Mouse (Mus musculus) heart, postnatal 0 days (tissue): ENCODE data around the gene Xirp1. TPM values are rescaled to one million over a fixed set of nuclear protein-coding genes. Genes with fewer than 3 reads are reported as not detected.

Experiments used
- ATAC-seq: fragments of 200-750 bp; cut with Nextera tagmentation; 2 replicates; pipeline ENCODE4 v1.8.0; 2017; ENCODE audit warnings: low read depth, moderate number of reproducible peaks, moderate library complexity; ENCODE audit not compliant: insufficient read depth
- DNase-seq: peaks from one replicate; pipeline ENCODE4 v3.0.0-alpha.2; 2016; ENCODE audit warnings: low spot score
- H3K27ac ChIP-seq: fragments of 300-500 bp; sonication (generic); 2 replicates; pipeline ENCODE4 v1.5.1; 2014; ENCODE audit warnings: low read depth, mild to moderate bottlenecking
- H3K27me3 ChIP-seq: fragments of 300-500 bp; sonication (generic); 2 replicates; pipeline ENCODE4 v1.6.1; 2014; ENCODE audit warnings: low read length, mixed read lengths; ENCODE audit not compliant: control insufficient read depth, insufficient read depth
- H3K36me3 ChIP-seq: fragments of 300-500 bp; sonication (generic); replicated peaks from 2 replicates; pipeline ENCODE4 v1.6.1; 2014; ENCODE audit warnings: low read length, mixed read lengths; ENCODE audit not compliant: control insufficient read depth, insufficient read depth
- H3K4me1 ChIP-seq: fragments of 300-500 bp; sonication (generic); 2 replicates; pipeline ENCODE4 v1.6.1; 2014; ENCODE audit warnings: antibody characterized with exemption; ENCODE audit not compliant: control insufficient read depth, insufficient read depth
- H3K4me2 ChIP-seq: fragments of 300-500 bp; sonication (generic); 2 replicates; pipeline ENCODE4 v1.6.1; 2014; ENCODE audit warnings: low read depth, mild to moderate bottlenecking, low read length, moderate library complexity
- H3K4me3 ChIP-seq: fragments of 300-500 bp; sonication (generic); 2 replicates; pipeline ENCODE4 v1.5.1; 2014; ENCODE audit warnings: low read depth, low read length
- H3K9ac ChIP-seq: fragments of 300-500 bp; sonication (generic); replicated peaks from 2 replicates; pipeline ENCODE4 v1.6.1; 2014; ENCODE audit warnings: low read depth, low read length, mixed read lengths
- H3K9me3 ChIP-seq: fragments of 300-500 bp; sonication (generic); replicated peaks from 2 replicates; pipeline ENCODE4 v1.6.1; 2016; ENCODE audit warnings: low read length; ENCODE audit not compliant: control insufficient read depth
- CTCF ChIP-seq: IDR thresholded peaks from 2 replicates; pipeline ENCODE4 v1.5.1; 2016; ENCODE audit warnings: antibody characterized with exemption, control low read depth, low read depth
- EP300 ChIP-seq: IDR thresholded peaks from 2 replicates; pipeline ENCODE4 v1.6.1; 2016; ENCODE audit warnings: antibody characterized with exemption, low read depth
- WGBS: fragments of 180-500 bp; shearing (Covaris S2); extraction: QIAGEN DNeasy Blood & Tissue Kit; methylation state at CpG from one replicate; pipeline ENCODE4 v1.1.7; 2014; 5-methylcytosine and 5-hydroxymethylcytosine counted together
- polyA plus RNA-seq: library from polyadenylated mRNA; unstranded; fragments of >200 nt; fragmentation: Nextera tagmentation; extraction: Ambion mirVana; gene quantifications from 2 replicates; pipeline ENCODE4 v1.2.1, GENCODE M21; 2015
- total RNA-seq: library from RNA; depleted of rRNA; stranded (reverse); fragments of >200 nt; gene quantifications from 2 replicates; pipeline ENCODE4 v1.2.3, GENCODE M21; 2014; ENCODE audit warnings: low replicate concordance

Xirp1 gene
- total and polyA plus RNA-seq, 2 experiments from 2014 or later: 45.1 to 140 TPM

GRCm38 (mm10) chr9:120029880-120030279, 6.5 kb upstream of the Xirp1 start:
- TF ChIP-seq EP300 (no peak), CTCF (no peak)
- Histone ChIP-seq H3K4me3 (no peak overlapping the region), H3K4me1 (peaks cover 16% of the 10 kb centered on the region; the same call in 1 of the 2 replicates), H3K9ac (no peak overlapping the region), H3K36me3 (no peaks in the 10 kb centered on the region), H3K4me2 (no peak overlapping the region), H3K27me3 (no peaks in the 10 kb centered on the region), H3K9me3 (no peaks in the 10 kb centered on the region), H3K27ac (no peak overlapping the region)
- ATAC-seq (no peak), DNase-seq (no peak)
- WGBS: 80% methylated on average over 6 of the region's 6 CpGs

DNA sequence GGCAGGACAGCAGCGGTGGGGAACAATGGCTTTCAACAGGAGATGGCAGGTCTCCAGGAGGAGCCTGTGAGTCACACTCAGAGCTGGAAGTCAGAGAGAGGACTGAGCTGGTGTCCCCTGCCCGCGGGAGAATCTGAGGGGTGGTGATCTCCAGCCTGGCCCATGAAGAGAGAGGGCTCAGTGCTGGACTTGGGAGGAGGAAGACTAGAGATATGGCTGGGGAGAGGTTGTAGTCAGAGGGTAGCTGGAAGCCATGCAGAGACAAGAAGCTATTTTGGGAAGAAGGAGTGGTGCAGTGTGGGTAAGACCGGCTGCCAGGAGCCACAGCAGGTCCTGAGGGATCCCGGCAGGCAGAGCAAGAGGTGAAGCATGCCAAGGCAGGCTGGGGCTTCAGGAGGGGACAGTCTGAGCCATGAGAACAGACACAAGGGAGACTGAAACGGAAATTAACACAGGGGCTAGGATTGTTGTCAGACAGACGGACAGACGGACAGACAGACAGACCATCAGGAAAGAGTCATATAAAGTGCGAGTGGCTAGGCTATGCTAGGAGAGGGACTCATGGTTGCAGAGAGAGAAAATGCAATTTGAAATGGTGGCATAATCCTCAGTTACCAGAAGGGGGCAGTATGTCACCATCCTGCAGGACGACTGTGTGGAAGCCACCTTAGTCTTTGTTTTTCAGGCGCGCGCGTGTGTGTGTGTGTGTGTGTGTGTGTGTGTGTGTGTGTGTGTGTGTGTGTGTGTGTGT, 4.2 kb upstream of the Xirp1 start:
- H3K27ac ChIP-seq: peak overlapping the region; percentile 96
- no peaks in the 10 kb centered on the region for H3K36me3 ChIP-seq
- H3K9ac ChIP-seq: 0 out of 2 replicates have a peak overlapping the region, but pooled peaks have one; percentile 18
- peak overlapping the region; percentile 55 for H3K4me2 ChIP-seq
- DNase-seq (peak; percentile 94), ATAC-seq (peak; percentile 83)
- no peaks in the 10 kb centered on the region for H3K9me3 ChIP-seq
- peak overlapping the region; percentile 19; the same call in 1 of the 2 replicates for H3K4me3 ChIP-seq
- no peaks in the 10 kb centered on the region for H3K27me3 ChIP-seq
- 3% methylated on average over 14 of the region's 14 CpGs for WGBS
- H3K4me1 ChIP-seq: peaks cover 22% of the 10 kb centered on the region
- TF ChIP-seq EP300: no peak
- peak; percentile 96 for TF ChIP-seq CTCF

DNA sequence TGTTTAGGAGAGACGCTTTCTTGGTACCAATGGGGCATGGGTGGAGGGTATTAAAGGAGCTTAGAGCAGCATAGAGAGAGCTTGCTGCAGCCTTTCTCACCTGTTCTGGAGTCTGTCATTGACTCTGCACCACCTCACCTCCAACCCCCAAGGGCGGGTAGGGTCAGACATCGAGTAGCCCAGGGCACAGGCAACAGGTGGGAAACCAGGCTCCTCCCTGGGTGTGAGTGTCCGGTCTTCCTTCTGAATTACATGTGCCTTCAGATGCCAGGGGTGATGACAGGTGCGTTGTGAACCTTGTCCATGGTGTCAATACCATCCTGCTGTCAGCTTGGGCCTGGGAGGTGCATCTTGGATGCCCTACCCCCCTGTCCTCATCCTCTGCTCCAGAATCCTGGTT, 1.2 kb upstream of the Xirp1 start:
- peaks cover 2% of the 10 kb centered on the region; the same call in 1 of the 2 replicates for H3K36me3 ChIP-seq
- H3K27ac ChIP-seq: peak overlapping the region; percentile 98
- whole genome bisulfite sequencing: 57% methylated on average over 5 of the region's 5 CpGs
- no peak overlapping the region for H3K4me3 ChIP-seq
- DNase-seq (no peak), ATAC-seq (no peak)
- no peaks in the 10 kb centered on the region for H3K27me3 ChIP-seq
- no peak overlapping the region for H3K9ac ChIP-seq
- no peaks in the 10 kb centered on the region for H3K9me3 ChIP-seq
- no peak overlapping the region for H3K4me2 ChIP-seq
- peaks cover 28% of the 10 kb centered on the region for H3K4me1 ChIP-seq
- TF ChIP-seq CTCF: no peak
- TF ChIP-seq EP300: no peak

DNA sequence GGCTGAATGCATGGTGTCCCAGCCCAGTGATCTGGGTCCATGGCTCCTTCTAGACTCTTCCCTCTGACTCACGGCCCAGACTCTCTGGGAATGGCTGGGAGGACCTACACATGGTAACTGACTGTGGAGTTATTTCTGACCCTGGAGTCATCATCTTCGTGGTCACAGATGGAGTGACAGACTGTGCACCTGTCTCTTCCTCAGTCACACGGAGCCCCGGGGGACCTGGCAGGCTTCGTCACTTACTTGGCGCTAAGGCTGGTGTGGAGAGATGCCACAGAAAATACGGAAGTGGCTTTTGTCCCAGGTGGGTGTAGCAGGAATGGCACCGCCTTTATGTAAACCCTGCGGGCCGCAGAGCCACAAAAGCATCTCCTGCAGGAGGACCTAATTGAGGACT, 773 bp upstream of the Xirp1 start:
- Histone ChIP-seq H3K4me1 (peaks cover 31% of the 10 kb centered on the region), H3K4me3 (peak overlapping the region; percentile 78; the same call in 1 of the 2 replicates), H3K4me2 (peak overlapping the region; percentile 59), H3K27me3 (no peaks in the 10 kb centered on the region), H3K36me3 (peaks cover 6% of the 10 kb centered on the region), H3K27ac (peak overlapping the region; percentile 98), H3K9ac (0 out of 2 replicates have a peak overlapping the region, but pooled peaks have one; percentile 18), H3K9me3 (no peaks in the 10 kb centered on the region)
- ATAC-seq: no peak
- no peak for TF ChIP-seq CTCF
- no peak for TF ChIP-seq EP300
- 28% methylated on average over 10 of the region's 10 CpGs for WGBS
- DNase-seq: peak; percentile 41

DNA sequence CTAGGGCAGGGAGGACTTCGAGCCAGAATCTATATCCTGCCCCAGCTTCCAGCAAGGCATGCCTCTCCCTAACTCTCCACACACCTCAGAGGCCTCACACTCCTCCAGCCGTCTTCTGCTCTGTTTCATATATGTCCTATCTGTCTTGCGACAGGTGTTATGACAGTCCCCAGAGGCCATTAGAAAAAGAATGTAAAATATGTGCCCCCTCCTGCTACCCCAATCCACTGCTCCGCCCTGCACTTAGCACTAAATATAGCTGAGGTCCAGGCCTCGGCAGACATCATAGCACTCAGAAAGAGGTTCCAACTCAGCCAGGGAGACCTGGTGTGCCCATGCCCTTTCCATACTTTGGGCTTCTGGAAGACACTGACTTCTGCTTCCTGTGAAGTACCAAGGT, 2.2 kb downstream of the Xirp1 start:
- Histone ChIP-seq H3K36me3 (peaks cover 36% of the 10 kb centered on the region), H3K27ac (peak overlapping the region; percentile 98), H3K9ac (peak overlapping the region; percentile 98), H3K4me1 (peaks cover 26% of the 10 kb centered on the region), H3K4me2 (peak overlapping the region; percentile 59), H3K4me3 (peak overlapping the region; percentile 78), H3K9me3 (no peaks in the 10 kb centered on the region), H3K27me3 (no peaks in the 10 kb centered on the region)
- DNase-seq (peak; percentile 79), ATAC-seq (peak; percentile 70)
- TF ChIP-seq EP300: peak; percentile 65; the same call in 1 of the 2 replicates
- no peak for TF ChIP-seq CTCF
- WGBS: 22% methylated on average over 5 of the region's 5 CpGs
